ENCODE assay signal across 23 mouse cellular contexts in the genomic region with DNA sequence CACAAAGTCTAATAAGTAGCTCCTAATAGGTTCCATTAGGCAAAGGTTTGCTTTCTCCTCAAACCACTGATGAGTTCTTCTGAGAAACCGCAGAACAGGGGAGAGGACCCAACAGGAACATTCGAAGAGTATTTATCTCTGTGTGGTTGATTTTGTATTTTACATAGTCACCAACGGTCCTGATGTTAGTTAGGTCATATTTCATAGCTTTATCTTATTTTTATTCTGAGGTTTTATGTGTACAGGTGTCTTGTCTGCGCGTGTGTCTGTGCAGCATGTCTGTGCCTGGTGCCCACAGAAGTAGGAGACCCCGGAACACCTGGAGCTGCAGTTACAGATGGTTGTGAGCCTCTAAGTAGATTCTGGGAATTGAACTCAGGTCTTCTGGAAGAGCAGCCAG.
DNase-seq lines count a peak whose midpoint lies in the region; ATAC-seq and TF ChIP-seq lines count a peak whose summit lies in the region.
"Had no signal": no experiment of that assay in that cellular context is flagged by ENCODE, and none has a peak within 500 bp of the region (broad histone marks: within the 10 kb centered on the region; RNA-seq: fewer than 3 reads in every experiment).

No protein-coding gene starts in this region.

- H3K9ac ChIP-seq in MEL (ENCODE audit: control insufficient read depth, low read depth, low read length, poor library complexity, severe bottlenecking) = peak overlapping the region; percentile 67
- H3K9ac ChIP-seq in liver, embryonic 13.5 days = peak overlapping the region; percentile 30
- H3K9ac ChIP-seq: heart, embryonic 13.5 days; intestine, embryonic 15.5 days had no signal

- TF ChIP-seq EP300 in MEL (IDR thresholded peaks at IDR 0.05; ENCODE audit: low read depth in 1 of 2, low read length in 2 of 2) = peak; percentile 98 to 99

- peak overlapping the region; percentile 6 for H3K4me2 ChIP-seq in liver, embryonic 13.5 days
- H3K4me2 ChIP-seq: heart, embryonic 13.5 days; intestine, embryonic 15.5 days had no signal

- TF ChIP-seq POLR2A in MEL (IDR thresholded peaks at IDR 0.05; ENCODE audit: control insufficient read depth in 1 of 2, insufficient read depth in 1 of 2, low read depth in 1 of 2, low read length in 2 of 2, poor library complexity in 1 of 2) = peak in 1 of 2 experiments; percentile 65; a peak in 2 of 4 replicates
- TF ChIP-seq POLR2A in bone marrow, adult 2 months (IDR thresholded peaks at IDR 0.05; ENCODE audit: borderline replicate concordance, control insufficient read depth, low read depth, low read length) = no peak

- intact Hi-C loops in heart, postnatal 25 days (cut with DNase I) = no loop called here

- peak; percentile 90 for DNase-seq in MEL (ENCODE audit: low read depth, low spot score)
- DNase-seq in liver, embryonic 13.5 days = no peak
- DNase-seq in heart, postnatal 25 days (ENCODE audit: low spot score) = no peak
- no peak for DNase-seq in layer of hippocampus, postnatal 25 days (ENCODE audit: extremely low spot score in 1 of 2, low spot score in 1 of 2)
- DNase-seq: adrenal gland, postnatal 14 days; B cell, adult 2 months; cerebellum, adult 18-20 months; cerebellum, postnatal 14 days; gastrocnemius, adult 2 months; heart, postnatal 10 days; kidney, adult 8-10 months; kidney, postnatal 10 days; lung, postnatal 4 days; midbrain, embryonic 14.5 days had no signal

- peaks cover 19 to 45% of the 10 kb centered on the region in 2 experiments for H3K4me1 ChIP-seq in MEL (ENCODE audit: control insufficient read depth in 1 of 2, insufficient read depth in 2 of 2, low read length in 2 of 2)
- peaks cover 3% of the 10 kb centered on the region; the same call in 1 of the 2 replicates for H3K4me1 ChIP-seq in bone marrow, adult 2 months (ENCODE audit: control insufficient read depth, insufficient read depth, low read length)
- H3K4me1 ChIP-seq in liver, embryonic 13.5 days (replicated peaks) = peaks cover 60% of the 10 kb centered on the region
- H3K4me1 ChIP-seq: intestine, embryonic 15.5 days had no signal

- H3K27me3 ChIP-seq in MEL (ENCODE audit: control insufficient read depth in 1 of 2, insufficient read depth in 2 of 2, low read length in 2 of 2) = no peaks in the 10 kb centered on the region
- no peaks in the 10 kb centered on the region for H3K27me3 ChIP-seq in liver, embryonic 13.5 days
- H3K27me3 ChIP-seq: heart, embryonic 13.5 days; intestine, embryonic 15.5 days; Patski had no signal

- peak overlapping the region; percentile 55 to 66 for H3K4me3 ChIP-seq in MEL (ENCODE audit: control insufficient read depth in 1 of 2, insufficient read depth in 1 of 2, low read depth in 2 of 2, low read length in 2 of 2)
- H3K4me3 ChIP-seq in bone marrow, adult 2 months (replicated peaks; ENCODE audit: control insufficient read depth, low read depth, low read length) = no peak overlapping the region
- no peak overlapping the region for H3K4me3 ChIP-seq in liver, embryonic 13.5 days (replicated peaks)
- H3K4me3 ChIP-seq: forebrain, embryonic 10.5 days; gastrocnemius, adult 2 months; heart, embryonic 13.5 days; intestine, embryonic 15.5 days had no signal

- 45% methylated on average over 6 of the region's 6 CpGs for WGBS in bone marrow, adult 2 months
- WGBS in liver, embryonic 13.5 days (ENCODE audit: insufficient replicate concordance) = 22% methylated on average over 6 of the region's 6 CpGs

- peak; percentile 5; the same call in 1 of the 2 replicates for ATAC-seq in liver, embryonic 13.5 days (ENCODE audit: low read depth)
- ATAC-seq in megakaryocyte progenitor cell, adult 5-6 weeks (replicated peaks; ENCODE audit: poor library complexity) = peak; percentile 69
- no peak for ATAC-seq in inflammation-experienced regulatory T-cells, adult 6 months
- ATAC-seq: forebrain, embryonic 16.5 days; hindbrain, embryonic 16.5 days; intestine, embryonic 15.5 days; Patski had no signal

- peaks cover 5% of the 10 kb centered on the region for H3K79me2 ChIP-seq in MEL (ENCODE audit: control insufficient read depth, insufficient read depth, low read length, poor library complexity)

- H3K9me3 ChIP-seq in MEL (replicated peaks; ENCODE audit: insufficient read depth, low read length) = no peaks in the 10 kb centered on the region
- no peaks in the 10 kb centered on the region for H3K9me3 ChIP-seq in liver, embryonic 13.5 days (replicated peaks)
- H3K9me3 ChIP-seq: forebrain, embryonic 10.5 days; heart, embryonic 13.5 days; intestine, embryonic 15.5 days had no signal

- peaks cover 0 to 51% of the 10 kb centered on the region in 2 experiments; a peak in 2 of 4 replicates for H3K36me3 ChIP-seq in MEL (ENCODE audit: control insufficient read depth in 1 of 2, insufficient read depth in 2 of 2, low read length in 2 of 2)
- H3K36me3 ChIP-seq in liver, embryonic 13.5 days = no peaks in the 10 kb centered on the region
- H3K36me3 ChIP-seq: forebrain, embryonic 10.5 days; heart, embryonic 13.5 days; intestine, embryonic 15.5 days had no signal

- TF ChIP-seq RAD21 in MEL (IDR thresholded peaks at IDR 0.05; ENCODE audit: low read depth, low read length) = no peak; the same call in 1 of the 2 replicates

- H3K27ac ChIP-seq in MEL (ENCODE audit: control insufficient read depth, low read depth, low read length) = peak overlapping the region; percentile 95
- 0 out of 2 replicates have a peak overlapping the region, but pooled peaks have one; percentile 47 for H3K27ac ChIP-seq in bone marrow, adult 2 months (ENCODE audit: control insufficient read depth, insufficient read depth, low read depth, low read length, poor library complexity)
- peak overlapping the region; percentile 81 for H3K27ac ChIP-seq in liver, embryonic 13.5 days
- H3K27ac ChIP-seq: forebrain, embryonic 10.5 days; gastrocnemius, adult 2 months; heart, embryonic 13.5 days; intestine, embryonic 15.5 days had no signal

- TF ChIP-seq CTCF in MEL (IDR thresholded peaks at IDR 0.05 in 2 of 3, conservative IDR thresholded peaks at IDR 0.05 in 1 of 3; ENCODE audit: control insufficient read depth in 1 of 3, insufficient read depth in 1 of 3, low read depth in 2 of 3, low read length in 3 of 3, poor library complexity in 1 of 3, severe bottlenecking in 1 of 3) = no peak
- TF ChIP-seq CTCF in bone marrow, adult 2 months (IDR thresholded peaks at IDR 0.05; ENCODE audit: control insufficient read depth, insufficient read depth, low read length) = no peak

TF ChIP-seq in MEL, 35 proteins besides CTCF, POLR2A, EP300 and RAD21:
- TF ChIP-seq TBP (IDR thresholded peaks at IDR 0.05; ENCODE audit: low read depth, low read length) = peak; percentile 75
- peak; percentile 40; the same call in 1 of the 2 replicates for TF ChIP-seq NRF1 (IDR thresholded peaks at IDR 0.05; ENCODE audit: insufficient read depth, low read depth, low read length, poor library complexity, severe bottlenecking)
- no peak for TF ChIP-seq MEF2A (IDR thresholded peaks at IDR 0.05; ENCODE audit: extremely low read depth, insufficient replicate concordance, low read depth, low read length, poor library complexity, severe bottlenecking)
- no peak for TF ChIP-seq SMC3 (IDR thresholded peaks at IDR 0.05; ENCODE audit: low read depth, low read length)
- no peak for TF ChIP-seq E2F4 (IDR thresholded peaks at IDR 0.05; ENCODE audit: borderline replicate concordance, low read depth, low read length)
- peak; percentile 61 for TF ChIP-seq MAX (IDR thresholded peaks at IDR 0.05; ENCODE audit: low read length)
- no peak for TF ChIP-seq KAT2A (conservative IDR thresholded peaks at IDR 0.05; ENCODE audit: low read depth, low read length)
- TF ChIP-seq CHD1 (IDR thresholded peaks at IDR 0.05; ENCODE audit: low read depth, low read length) = no peak
- 0 out of 2 replicates have a peak, but pooled peaks have one; percentile 60 for TF ChIP-seq HCFC1 (IDR thresholded peaks at IDR 0.05; ENCODE audit: low read depth, low read length)
- TF ChIP-seq GABPA (IDR thresholded peaks at IDR 0.05; ENCODE audit: low read depth, low read length) = peak; percentile 70
- peak; percentile 81 for TF ChIP-seq SIN3A (IDR thresholded peaks at IDR 0.05; ENCODE audit: low read length)
- peak; percentile 67; the same call in 1 of the 2 replicates for TF ChIP-seq MAZ (IDR thresholded peaks at IDR 0.05; ENCODE audit: low read depth, low read length)
- 0 out of 2 replicates have a peak, but pooled peaks have one; percentile 35 for TF ChIP-seq JUND (IDR thresholded peaks at IDR 0.05; ENCODE audit: low read depth, low read length)
- TF ChIP-seq CHD2 (IDR thresholded peaks at IDR 0.05; ENCODE audit: low read length) = no peak; the same call in 1 of the 2 replicates
- TF ChIP-seq ZC3H11A (IDR thresholded peaks at IDR 0.05; ENCODE audit: low read depth, low read length) = peak; percentile 13; the same call in 1 of the 2 replicates
- peak; percentile 75 for TF ChIP-seq NELFE (IDR thresholded peaks at IDR 0.05; ENCODE audit: low read depth, low read length)
- TF ChIP-seq ZMIZ1 (IDR thresholded peaks at IDR 0.05; ENCODE audit: low read depth, low read length) = 0 out of 2 replicates have a peak, but pooled peaks have one; percentile 43
- peak; percentile 99 for TF ChIP-seq ETS1 (IDR thresholded peaks at IDR 0.05; ENCODE audit: low read depth, low read length)
- TF ChIP-seq RCOR1 (IDR thresholded peaks at IDR 0.05; ENCODE audit: low read depth, low read length) = peak; percentile 95
- TF ChIP-seq POLR2AphosphoS2 (IDR thresholded peaks at IDR 0.05; ENCODE audit: low read length) = peak; percentile 55; the same call in 1 of the 2 replicates
- peak; percentile 45; the same call in 1 of the 2 replicates for TF ChIP-seq BHLHE40 (IDR thresholded peaks at IDR 0.05; ENCODE audit: borderline replicate concordance, low read depth, low read length)
- peak; percentile 87 for TF ChIP-seq MYC (IDR thresholded peaks at IDR 0.05; ENCODE audit: low read depth, low read length)
- peak; percentile 89 for TF ChIP-seq GATA1 (IDR thresholded peaks at IDR 0.05; ENCODE audit: low read depth, low read length)
- peak; percentile 73 for TF ChIP-seq MXI1 (IDR thresholded peaks at IDR 0.05; ENCODE audit: low read depth, low read length)
- peak; percentile 86 for TF ChIP-seq MAFK (IDR thresholded peaks at IDR 0.05; ENCODE audit: borderline replicate concordance, low read depth, low read length)
- TF ChIP-seq TAL1 (IDR thresholded peaks at IDR 0.05; ENCODE audit: low read length) = peak; percentile 70
- TF ChIP-seq MYB (IDR thresholded peaks at IDR 0.05; ENCODE audit: low read depth, low read length) = peak; percentile 95
- no peak for TF ChIP-seq ELF1 (IDR thresholded peaks at IDR 0.05; ENCODE audit: low read depth, low read length)
- TF ChIP-seq UBTF (IDR thresholded peaks at IDR 0.05; ENCODE audit: borderline replicate concordance, insufficient read depth, low read depth, low read length) = no peak
- peak; percentile 93 for TF ChIP-seq TCF12 (IDR thresholded peaks at IDR 0.05; ENCODE audit: low read depth, low read length)

Comparison
In these comparisons a context has a peak if more than half of its experiments do, and no peak if none do; other contexts are left out.
1. H3K4me3 ChIP-seq: peak in MEL (2 of 2); none in bone marrow, adult 2 months (single experiment) and liver, embryonic 13.5 days (single experiment).
2. Peak in every context shown above with its lines, with median percentiles within 50 percentile points of each other: H3K27ac ChIP-seq.